Mouse (Mus musculus) kidney, postnatal 25 days (tissue): ENCODE measurements around the gene 2300009A05Rik.

Experiments
- DNase-seq, 2 experiments: peaks; one replicate each; pipeline ENCODE4 v3.0.0; 2021; ENCODE audit warnings: mixed read lengths in 2 of 2

Gene 2300009A05Rik

GRCm38 (mm10) chr9:63398611-63399462 lies at the start of gene 2300009A05Rik:
TSS of gene 2300009A05Rik (minus strand) at chr9:63399246.
- DNase-seq, result peak; percentile 95 to 98

- DNase-seq, result no peak
Observed at GRCm38 (mm10) chr9:63443695-63444094, 44.6 kb upstream of the 2300009A05Rik start.

- no peak for DNase-seq
Observed at GRCm38 (mm10) chr9:63430652-63431051, 31.6 kb upstream of the 2300009A05Rik start.

DNA sequence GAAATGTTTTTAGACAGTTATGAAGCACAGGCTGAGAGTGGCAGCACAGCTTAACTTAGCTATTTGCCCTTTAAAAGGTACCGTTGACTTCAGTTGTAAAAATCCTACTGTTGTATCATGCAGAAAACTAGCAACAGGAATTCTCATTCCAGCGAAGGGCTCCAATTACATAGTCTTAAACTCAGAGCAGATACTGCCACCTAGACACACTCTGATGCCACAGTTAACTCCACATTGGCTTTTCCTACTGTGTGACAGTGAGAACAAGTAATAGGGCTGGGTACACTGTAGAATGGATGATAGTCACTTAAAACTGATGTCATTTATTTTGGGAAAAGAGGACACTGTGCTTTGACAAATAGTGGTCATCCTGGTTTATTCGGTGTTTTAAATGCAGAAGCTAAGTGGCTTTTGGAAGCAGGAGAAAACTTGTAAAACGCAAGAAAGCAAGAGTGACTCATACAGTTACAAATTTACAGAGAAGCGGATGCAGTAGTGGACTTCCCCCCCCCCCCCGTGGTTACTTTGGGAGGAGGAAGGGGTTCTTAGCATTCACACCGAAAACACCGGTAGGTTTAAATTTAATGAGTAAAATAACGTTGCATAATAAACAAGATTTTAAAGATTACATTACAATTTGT lies 22.2 kb upstream of the 2300009A05Rik start:
- DNase-seq, result no peak

DNA sequence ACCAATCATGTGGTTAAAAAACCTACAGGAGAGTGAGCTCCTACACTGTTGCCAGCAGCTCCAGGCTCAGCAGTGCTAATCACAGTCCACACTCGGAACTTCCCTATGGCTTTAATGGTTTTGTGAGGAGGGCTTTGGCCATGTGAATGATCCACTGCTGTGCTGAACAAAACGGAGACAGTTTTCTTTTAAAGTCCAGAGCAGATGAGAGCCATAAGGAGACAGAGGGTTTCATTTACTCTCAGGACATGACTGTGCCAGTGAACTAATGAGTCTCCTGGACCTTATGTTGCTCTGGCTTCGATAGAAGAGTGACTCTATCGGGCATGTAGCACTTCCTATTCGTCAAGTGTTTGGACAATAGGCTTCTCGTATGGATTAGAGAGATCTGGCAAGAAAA lies 21.4 kb upstream of the 2300009A05Rik start:
- DNase-seq, result no peak

DNA sequence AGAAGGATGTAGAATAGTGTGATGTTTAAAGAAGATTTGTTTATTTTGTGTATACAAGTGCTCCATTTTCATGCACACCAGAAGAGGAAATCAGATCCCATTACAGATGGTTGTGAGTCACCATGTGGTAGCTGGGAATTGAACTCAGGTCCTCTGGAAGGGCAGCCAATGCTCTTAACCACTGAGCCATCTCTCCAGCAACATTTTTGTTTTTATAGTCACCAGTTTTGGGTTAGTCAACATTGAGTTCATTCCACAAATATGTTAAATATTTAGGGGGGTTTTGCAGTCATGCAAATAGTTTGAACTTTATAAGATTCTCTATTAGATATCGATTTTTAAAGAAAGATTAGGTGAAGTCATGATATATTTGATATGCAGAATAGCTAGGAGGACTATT lies 1.1 kb upstream of the 2300009A05Rik start:
- no peak for DNase-seq

DNA sequence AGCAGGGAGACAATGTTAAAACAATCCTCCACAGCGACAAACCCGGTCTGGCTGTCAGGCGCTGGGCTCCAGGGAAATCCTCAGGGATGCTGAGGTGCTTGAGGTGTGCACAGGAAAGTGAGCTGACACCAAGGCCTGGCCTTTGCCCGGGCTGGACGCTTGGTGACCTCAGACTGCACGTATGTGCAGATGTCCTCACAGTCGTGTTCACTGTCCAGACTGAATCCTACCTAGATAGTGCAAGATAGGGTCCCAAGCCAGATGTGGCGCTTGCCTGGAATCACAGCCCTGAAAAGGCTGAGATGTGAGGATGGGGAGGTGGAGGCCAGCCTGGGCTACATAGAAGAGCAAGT lies 393 bp upstream of the 2300009A05Rik start:
- DNase-seq, result no peak

DNA sequence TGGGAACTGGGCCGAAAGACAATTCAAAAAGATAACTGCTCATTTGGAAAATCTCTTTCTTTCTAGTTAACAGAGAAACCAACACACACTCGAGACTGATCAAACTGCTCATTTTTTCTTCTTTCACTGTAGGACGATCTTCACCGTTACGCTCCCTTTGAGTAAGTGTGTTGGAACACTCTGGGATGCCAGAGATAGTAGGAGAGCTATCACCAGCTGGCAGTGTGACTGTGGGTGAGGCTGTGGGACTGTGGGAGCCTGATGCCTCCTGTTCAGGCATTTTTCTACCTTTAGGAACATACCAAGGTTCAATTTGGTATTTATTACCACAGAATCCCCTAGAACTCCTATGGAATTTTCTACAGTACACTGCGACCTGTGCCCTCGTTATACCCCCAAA lies 3.4 kb downstream of the 2300009A05Rik start:
- DNase-seq, result no peak

- peak; percentile 43 to 60 for DNase-seq
Observed at GRCm38 (mm10) chr9:63391307-63391706, 7.7 kb downstream of the 2300009A05Rik start.

DNA sequence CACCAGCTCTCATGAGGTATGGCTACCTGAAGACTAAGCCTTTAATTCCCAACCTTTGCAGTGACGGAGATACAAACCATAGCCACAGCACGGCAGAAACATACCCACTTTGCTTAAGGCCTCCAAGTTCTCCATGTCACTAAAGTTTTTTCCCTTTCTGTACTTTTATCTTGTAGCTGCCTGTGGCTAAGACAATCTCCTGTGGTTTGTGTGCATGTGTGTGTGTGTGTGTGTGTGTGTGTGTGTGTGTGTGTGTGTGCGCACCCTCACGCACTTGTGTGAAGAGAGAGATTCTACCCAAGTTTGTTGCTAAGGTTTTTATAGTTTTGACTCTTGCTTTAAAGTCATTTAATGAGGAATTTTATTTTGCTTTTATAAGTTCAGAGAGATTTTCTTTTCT lies 16.3 kb downstream of the 2300009A05Rik start:
- DNase-seq, result no peak

- no peak for DNase-seq
Observed at GRCm38 (mm10) chr9:63380326-63380725, 18.7 kb downstream of the 2300009A05Rik start.

DNA sequence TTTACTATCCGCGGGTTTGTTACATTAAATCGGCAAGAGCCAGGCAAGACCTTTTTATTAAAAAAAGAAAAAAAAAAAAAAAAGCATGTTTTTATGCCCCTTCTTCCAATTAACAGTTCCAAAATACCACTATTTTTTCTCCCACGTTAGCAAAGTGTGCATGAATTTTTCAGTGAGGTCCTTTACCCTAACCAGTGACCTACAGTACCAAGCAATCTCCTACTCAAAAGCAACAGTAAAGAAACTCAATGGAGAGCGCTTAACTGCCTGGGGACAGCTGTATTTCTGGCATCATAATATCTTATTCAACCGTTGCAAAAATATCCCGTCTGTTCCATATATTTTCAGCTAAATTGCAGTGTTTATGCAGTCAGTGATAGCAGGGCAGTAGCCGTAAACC lies 20.9 kb downstream of the 2300009A05Rik start:
- no peak for DNase-seq

DNA sequence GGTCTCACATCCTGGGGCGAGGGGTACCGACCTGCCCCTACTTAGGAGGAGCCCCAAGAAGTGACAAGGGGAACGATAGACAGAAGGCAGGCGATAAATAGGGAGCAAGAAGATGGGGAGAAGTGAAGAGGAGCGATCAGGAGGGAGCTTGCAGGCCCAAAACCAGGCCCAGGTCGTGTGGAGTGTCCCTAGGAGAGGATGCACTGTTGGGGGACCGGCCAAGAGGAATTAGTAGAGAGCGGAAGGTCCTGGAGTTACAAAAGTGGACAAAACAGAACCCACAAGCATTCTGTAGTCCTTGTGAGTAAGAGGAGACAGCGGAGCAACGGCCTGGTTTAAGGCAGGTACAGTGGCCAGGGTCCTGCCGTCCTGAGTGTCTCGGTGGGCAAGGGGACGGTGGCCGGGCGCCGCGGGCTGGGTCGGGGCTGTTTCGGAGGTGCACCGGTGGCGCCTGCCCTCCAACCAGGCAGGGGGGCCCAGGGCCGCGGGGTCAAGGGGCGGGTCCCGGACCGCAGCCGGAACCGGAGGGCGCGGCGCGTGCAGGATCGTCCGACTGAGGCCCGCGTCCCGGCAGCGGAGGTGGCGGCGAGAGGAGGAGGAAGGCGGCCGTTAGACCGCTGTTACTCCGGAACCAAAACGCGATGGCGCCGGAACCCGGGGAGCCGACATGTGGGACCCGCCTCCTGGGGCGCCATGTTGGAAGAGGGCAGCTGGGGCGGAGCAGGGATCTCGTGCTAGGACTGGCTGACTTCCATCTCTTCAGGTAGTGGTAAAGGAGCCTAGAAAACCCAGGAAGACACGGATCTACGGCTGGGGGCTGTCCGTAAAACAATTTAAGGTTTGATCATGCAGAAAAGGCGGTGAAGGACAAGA lies 21.5 kb downstream of the 2300009A05Rik start, which contains the start of gene Map2k5:
Gene Map2k5 (minus strand): TSS at position 633 of the 873 bp plus-strand sequence.
- peak; percentile 93 to 96 for DNase-seq

GRCm38 (mm10) chr9:63373315-63373714 lies 25.7 kb downstream of the 2300009A05Rik start:
- DNase-seq, result no peak

GRCm38 (mm10) chr9:63372541-63372940 lies 26.5 kb downstream of the 2300009A05Rik start:
- DNase-seq, result no peak

DNA sequence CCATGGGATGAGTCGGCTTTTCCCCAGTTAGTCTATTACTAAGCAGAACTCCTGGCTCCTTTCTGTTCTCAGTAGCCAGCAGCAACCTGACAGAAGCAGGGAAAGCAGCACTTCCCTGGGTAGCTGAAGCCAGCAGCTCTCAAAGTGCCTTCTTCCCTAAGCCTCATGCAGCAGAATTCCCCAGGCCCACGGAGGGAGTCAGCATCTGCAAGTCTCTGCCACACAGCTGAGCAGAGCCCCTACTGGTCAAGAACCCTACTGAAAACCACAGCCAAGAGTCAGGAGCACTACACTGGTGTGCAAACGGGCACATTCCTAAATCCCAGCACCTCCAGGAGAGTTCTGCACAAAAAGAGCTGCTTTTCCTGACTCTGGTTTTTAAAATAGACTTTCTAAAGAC lies 38.6 kb downstream of the 2300009A05Rik start:
- DNase-seq, result no peak

GRCm38 (mm10) chr9:63359016-63359415 lies 40.0 kb downstream of the 2300009A05Rik start:
- DNase-seq, result no peak

DNA sequence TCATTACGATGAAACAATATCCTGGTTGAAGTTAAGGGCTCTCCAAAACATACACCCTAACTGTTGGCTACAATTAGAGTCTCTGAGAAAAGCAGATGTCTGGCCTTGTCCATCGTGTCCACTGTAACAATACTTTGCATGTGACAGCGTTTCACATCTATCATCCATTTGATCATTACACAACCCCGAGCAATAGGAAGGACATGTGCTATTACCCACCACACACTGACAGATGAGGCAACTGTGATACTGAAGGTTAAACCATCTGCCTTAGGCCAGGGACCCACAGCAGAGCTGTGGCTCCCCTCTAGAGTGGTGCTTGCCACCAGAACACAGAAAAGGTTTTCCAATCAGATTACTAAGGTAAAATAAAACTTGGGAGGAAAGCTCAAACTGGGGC lies 42.3 kb downstream of the 2300009A05Rik start:
- no peak for DNase-seq

- DNase-seq, result no peak
Observed at GRCm38 (mm10) chr9:63356278-63356677, 42.8 kb downstream of the 2300009A05Rik start.

DNA sequence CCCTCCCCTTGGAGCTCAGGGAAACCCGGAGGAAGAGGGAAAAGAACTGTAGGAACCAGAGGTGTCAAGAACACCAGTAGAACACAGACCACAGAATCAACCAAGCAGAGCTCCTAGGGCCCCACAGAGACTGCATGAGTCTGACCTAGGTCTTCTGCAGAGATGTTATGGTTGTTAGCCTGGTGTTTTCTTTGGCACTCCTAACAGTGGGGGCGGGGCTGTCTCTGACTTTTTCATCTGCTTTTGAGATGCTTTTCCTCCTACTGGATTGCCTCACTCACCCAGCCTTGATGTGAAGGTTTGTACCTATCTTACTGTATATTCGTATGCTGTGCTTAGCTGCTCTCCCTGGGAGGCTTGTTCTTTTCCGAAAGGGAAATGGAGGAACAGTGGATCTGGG lies 44.9 kb downstream of the 2300009A05Rik start:
- peak in 1 of 2 experiments; percentile 57 for DNase-seq

DNA sequence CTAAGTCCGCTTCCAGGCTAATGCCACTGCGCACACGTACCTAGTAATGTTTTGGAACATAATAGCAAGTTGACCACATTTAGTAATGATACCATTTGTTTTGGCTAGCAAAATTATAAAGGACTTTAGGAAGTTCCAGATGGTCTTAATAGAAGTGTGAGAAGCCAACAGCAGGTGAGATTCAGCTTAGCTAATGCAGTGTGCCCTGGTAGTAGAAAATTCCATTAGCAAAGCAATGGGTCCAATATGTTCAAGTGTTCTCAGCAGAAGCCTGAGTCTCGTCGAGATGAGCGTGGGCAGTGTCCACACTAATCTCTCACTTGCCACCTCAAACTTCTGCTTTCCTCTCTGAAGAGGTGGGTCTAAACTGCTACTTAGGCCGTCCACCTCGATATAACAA lies 49.0 kb downstream of the 2300009A05Rik start:
- DNase-seq, result no peak

GRCm38 (mm10) chr9:63349241-63349640 lies 49.8 kb downstream of the 2300009A05Rik start:
- no peak for DNase-seq

GRCm38 (mm10) chr9:63348146-63348545 lies 50.9 kb downstream of the 2300009A05Rik start:
- no peak for DNase-seq
